Mouse (Mus musculus): ENCODE data around the gene Fer1l5. TPM values are rescaled to one million over a fixed set of nuclear protein-coding genes. Genes with fewer than 3 reads are reported as not detected.

Fer1l5 gene
- polyA plus RNA-seq, 1 experiment: not detected

DNA sequence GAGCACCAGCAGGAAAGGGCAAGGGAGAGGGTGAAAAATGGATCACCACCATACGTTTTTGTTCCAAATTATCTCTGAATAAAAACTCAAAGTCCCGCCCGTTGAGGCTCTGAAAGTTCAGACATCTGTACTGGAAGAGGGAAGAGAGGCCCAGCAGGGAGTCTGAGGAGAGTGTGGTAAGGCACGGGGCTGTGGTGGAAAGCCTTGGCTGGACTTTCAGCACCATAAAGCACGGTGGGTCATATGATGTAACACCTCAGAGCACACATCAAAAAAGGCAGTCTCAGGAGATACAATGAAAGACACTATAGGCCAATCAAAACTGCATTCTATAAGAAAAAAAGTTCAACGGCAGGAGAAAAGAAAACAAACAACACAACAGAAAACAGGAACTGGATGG is 40.3 kb upstream of the Fer1l5 start:
- TF ChIP-seq POLR2A (IDR thresholded peaks at IDR 0.05; ENCODE audit: insufficient read depth, low read length) (no peak), EP300 (IDR thresholded peaks at IDR 0.05; ENCODE audit: insufficient read depth, low read depth, low read length) (no peak), CTCF (IDR thresholded peaks at IDR 0.05; ENCODE audit: low read depth, low read length) (no peak)
- H3K36me3 ChIP-seq (ENCODE audit: control insufficient read depth, insufficient read depth, low read length, poor library complexity, severe bottlenecking): peaks cover 7% of the 10 kb centered on the region
- H3K9ac ChIP-seq (ENCODE audit: low read depth, poor library complexity, severe bottlenecking): no peak overlapping the region
- no peak overlapping the region for H3K4me3 ChIP-seq (ENCODE audit: low read depth, low read length)
- H3K9me3 ChIP-seq (replicated peaks; ENCODE audit: control insufficient read depth, insufficient read depth, low read length, poor library complexity, severe bottlenecking): no peaks in the 10 kb centered on the region
- no peaks in the 10 kb centered on the region for H3K27me3 ChIP-seq (ENCODE audit: control insufficient read depth, insufficient read depth, low read length, poor library complexity, severe bottlenecking)
- no peak overlapping the region for H3K27ac ChIP-seq (ENCODE audit: insufficient read depth, low read length)
- H3K4me1 ChIP-seq (ENCODE audit: control insufficient read depth, insufficient read depth, low read length): no peaks in the 10 kb centered on the region

DNA sequence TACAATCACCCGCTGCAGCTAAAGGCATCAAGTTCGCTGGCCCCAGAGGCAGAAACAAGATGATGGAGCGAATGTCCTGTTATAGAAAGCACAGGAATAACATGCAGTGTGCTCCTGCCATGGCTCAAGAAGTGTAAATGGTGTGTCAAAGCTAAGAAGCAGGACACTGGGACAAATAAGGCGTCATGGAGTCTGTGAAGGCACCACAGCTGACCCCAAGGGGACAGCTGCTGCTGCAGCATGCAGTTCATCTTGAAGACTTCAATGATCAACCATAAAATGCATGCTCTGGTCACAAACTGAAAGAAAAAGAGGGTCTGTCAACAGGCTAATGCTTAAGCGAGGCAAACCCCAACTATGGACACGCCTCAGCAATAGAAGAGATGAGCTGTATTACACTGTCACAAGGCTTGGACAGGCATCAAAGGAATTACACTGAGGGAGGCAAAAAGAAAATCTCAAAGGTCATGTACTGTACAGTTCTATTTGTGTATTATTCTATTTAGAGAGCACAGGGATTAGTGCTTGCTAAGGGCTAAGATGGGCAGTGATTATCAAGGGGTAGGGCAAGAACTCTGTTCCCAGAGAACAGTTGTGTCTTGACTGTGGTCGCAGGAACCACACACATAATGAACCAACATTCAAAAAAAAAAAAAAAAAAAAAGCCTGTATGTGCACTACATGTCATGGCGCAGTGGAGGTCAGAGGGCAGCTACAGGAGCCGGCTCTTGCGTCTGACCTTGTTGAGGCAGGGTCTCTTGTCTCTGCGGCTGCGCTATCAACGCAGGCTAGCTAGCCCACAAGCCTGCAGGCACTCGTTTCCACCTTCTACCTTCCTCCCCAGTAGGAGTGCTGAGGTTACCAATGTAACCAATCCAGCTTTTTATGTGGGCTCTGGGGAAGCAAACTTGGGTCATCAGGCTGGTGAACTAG is 38.9 kb upstream of the Fer1l5 start:
- TF ChIP-seq EP300 (IDR thresholded peaks at IDR 0.05; ENCODE audit: insufficient read depth, low read depth, low read length) (no peak), CTCF (IDR thresholded peaks at IDR 0.05; ENCODE audit: low read depth, low read length) (no peak), POLR2A (IDR thresholded peaks at IDR 0.05; ENCODE audit: insufficient read depth, low read length) (no peak)
- H3K4me3 ChIP-seq (ENCODE audit: low read depth, low read length): no peak overlapping the region
- no peak overlapping the region for H3K27ac ChIP-seq (ENCODE audit: insufficient read depth, low read length)
- peaks cover 19% of the 10 kb centered on the region for H3K36me3 ChIP-seq (ENCODE audit: control insufficient read depth, insufficient read depth, low read length, poor library complexity, severe bottlenecking)
- no peak overlapping the region for H3K9ac ChIP-seq (ENCODE audit: low read depth, poor library complexity, severe bottlenecking)
- H3K4me1 ChIP-seq (ENCODE audit: control insufficient read depth, insufficient read depth, low read length): no peaks in the 10 kb centered on the region
- no peaks in the 10 kb centered on the region for H3K27me3 ChIP-seq (ENCODE audit: control insufficient read depth, insufficient read depth, low read length, poor library complexity, severe bottlenecking)
- H3K9me3 ChIP-seq (replicated peaks; ENCODE audit: control insufficient read depth, insufficient read depth, low read length, poor library complexity, severe bottlenecking): no peaks in the 10 kb centered on the region

DNA sequence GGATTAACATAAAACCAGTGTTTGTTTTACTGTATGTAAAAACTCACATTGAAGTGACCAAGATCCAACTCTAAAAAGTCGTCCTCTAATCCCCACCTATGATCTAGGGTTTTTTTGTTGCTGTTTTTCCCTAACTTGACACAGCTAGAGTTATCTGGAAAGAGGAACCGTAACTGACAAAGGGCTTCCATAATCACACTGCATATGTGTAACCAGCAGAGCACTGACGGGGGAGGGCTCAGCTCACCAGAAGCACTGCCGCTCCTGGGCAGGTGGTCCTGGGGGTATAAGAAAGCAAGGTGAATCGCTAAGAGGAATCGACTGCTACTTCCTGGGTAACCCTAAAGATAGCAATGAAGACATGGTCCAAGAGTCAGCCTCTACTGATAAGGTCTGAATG is 29.5 kb upstream of the Fer1l5 start:
- Histone ChIP-seq H3K27me3 (ENCODE audit: control insufficient read depth, insufficient read depth, low read length, poor library complexity, severe bottlenecking) (no peaks in the 10 kb centered on the region), H3K9me3 (replicated peaks; ENCODE audit: control insufficient read depth, insufficient read depth, low read length, poor library complexity, severe bottlenecking) (no peaks in the 10 kb centered on the region), H3K4me1 (ENCODE audit: control insufficient read depth, insufficient read depth, low read length) (no peaks in the 10 kb centered on the region), H3K27ac (ENCODE audit: insufficient read depth, low read length) (no peak overlapping the region), H3K9ac (ENCODE audit: low read depth, poor library complexity, severe bottlenecking) (no peak overlapping the region), H3K36me3 (ENCODE audit: control insufficient read depth, insufficient read depth, low read length, poor library complexity, severe bottlenecking) (peaks cover 72% of the 10 kb centered on the region), H3K4me3 (ENCODE audit: low read depth, low read length) (no peak overlapping the region)
- TF ChIP-seq CTCF (IDR thresholded peaks at IDR 0.05; ENCODE audit: low read depth, low read length): no peak
- no peak for TF ChIP-seq EP300 (IDR thresholded peaks at IDR 0.05; ENCODE audit: insufficient read depth, low read depth, low read length)
- no peak for TF ChIP-seq POLR2A (IDR thresholded peaks at IDR 0.05; ENCODE audit: insufficient read depth, low read length)

DNA sequence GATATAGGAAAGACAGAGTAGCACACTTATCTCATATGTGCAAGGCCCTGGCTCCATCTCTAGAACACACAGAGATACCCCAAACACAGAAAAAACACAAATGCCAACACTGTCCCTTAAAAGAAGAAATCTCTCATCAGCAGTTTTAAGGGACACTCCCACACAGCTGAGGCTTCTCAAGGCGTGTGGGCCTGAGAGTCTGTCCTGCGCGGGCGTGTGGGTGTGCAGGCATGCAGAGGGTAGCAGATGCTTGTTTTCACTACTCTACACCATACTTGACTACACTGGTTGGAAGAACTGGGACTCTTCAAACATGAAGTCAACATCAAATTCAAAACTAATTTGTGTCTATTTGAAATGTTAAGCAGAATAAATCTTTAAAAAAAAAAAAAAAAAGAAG is 19.7 kb upstream of the Fer1l5 start:
- Histone ChIP-seq H3K4me3 (ENCODE audit: low read depth, low read length) (no peak overlapping the region), H3K4me1 (ENCODE audit: control insufficient read depth, insufficient read depth, low read length) (no peaks in the 10 kb centered on the region), H3K9ac (ENCODE audit: low read depth, poor library complexity, severe bottlenecking) (no peak overlapping the region), H3K9me3 (replicated peaks; ENCODE audit: control insufficient read depth, insufficient read depth, low read length, poor library complexity, severe bottlenecking) (no peaks in the 10 kb centered on the region), H3K36me3 (ENCODE audit: control insufficient read depth, insufficient read depth, low read length, poor library complexity, severe bottlenecking) (peaks cover 78% of the 10 kb centered on the region), H3K27ac (ENCODE audit: insufficient read depth, low read length) (no peak overlapping the region), H3K27me3 (ENCODE audit: control insufficient read depth, insufficient read depth, low read length, poor library complexity, severe bottlenecking) (no peaks in the 10 kb centered on the region)
- no peak for TF ChIP-seq CTCF (IDR thresholded peaks at IDR 0.05; ENCODE audit: low read depth, low read length)
- no peak for TF ChIP-seq POLR2A (IDR thresholded peaks at IDR 0.05; ENCODE audit: insufficient read depth, low read length)
- no peak for TF ChIP-seq EP300 (IDR thresholded peaks at IDR 0.05; ENCODE audit: insufficient read depth, low read depth, low read length)

DNA sequence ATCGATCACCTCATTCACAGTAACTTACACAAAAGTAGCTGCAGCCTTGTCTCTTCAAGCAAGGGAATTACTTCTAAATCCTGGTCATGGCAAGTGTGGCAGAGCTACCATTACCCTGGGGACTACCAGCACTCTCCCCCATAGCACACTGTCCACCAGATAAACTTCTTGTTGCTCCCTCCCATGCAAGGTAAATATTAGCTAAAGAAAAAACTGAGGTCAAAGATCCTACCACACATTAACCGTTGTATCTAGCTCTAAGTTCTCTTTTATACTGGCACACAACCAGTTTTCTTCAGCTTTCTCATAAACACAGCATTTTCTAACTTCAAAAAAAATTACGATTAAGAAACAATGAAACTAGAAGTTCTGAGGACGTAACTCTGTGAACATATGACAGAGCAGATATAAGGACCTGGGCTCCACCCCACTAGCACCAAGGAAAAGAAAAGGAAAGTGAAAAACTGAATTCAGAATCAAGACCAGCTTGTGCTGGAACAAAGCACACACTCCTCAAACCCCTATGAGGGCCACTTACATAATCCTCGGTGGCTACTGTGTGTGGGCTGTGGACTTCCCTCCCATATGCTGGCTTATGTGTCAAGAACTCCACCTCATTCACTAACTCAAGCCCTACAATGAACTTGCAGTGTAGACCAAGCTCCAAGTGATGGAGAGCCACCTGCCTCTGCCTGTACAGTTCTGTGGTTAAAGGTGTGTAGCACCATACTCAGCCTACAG is 15.0 kb upstream of the Fer1l5 start:
- TF ChIP-seq POLR2A (IDR thresholded peaks at IDR 0.05; ENCODE audit: insufficient read depth, low read length): no peak
- no peak for TF ChIP-seq CTCF (IDR thresholded peaks at IDR 0.05; ENCODE audit: low read depth, low read length)
- no peak for TF ChIP-seq EP300 (IDR thresholded peaks at IDR 0.05; ENCODE audit: insufficient read depth, low read depth, low read length)
- peaks cover 62% of the 10 kb centered on the region for H3K36me3 ChIP-seq (ENCODE audit: control insufficient read depth, insufficient read depth, low read length, poor library complexity, severe bottlenecking)
- no peak overlapping the region for H3K9ac ChIP-seq (ENCODE audit: low read depth, poor library complexity, severe bottlenecking)
- H3K27me3 ChIP-seq (ENCODE audit: control insufficient read depth, insufficient read depth, low read length, poor library complexity, severe bottlenecking): no peaks in the 10 kb centered on the region
- H3K9me3 ChIP-seq (replicated peaks; ENCODE audit: control insufficient read depth, insufficient read depth, low read length, poor library complexity, severe bottlenecking): no peaks in the 10 kb centered on the region
- H3K4me3 ChIP-seq (ENCODE audit: low read depth, low read length): no peak overlapping the region
- H3K4me1 ChIP-seq (ENCODE audit: control insufficient read depth, insufficient read depth, low read length): no peaks in the 10 kb centered on the region
- H3K27ac ChIP-seq (ENCODE audit: insufficient read depth, low read length): no peak overlapping the region
